16 mouse cellular contexts compared by ENCODE assay signal in genomic region chr6:52105031-52105593, GRCm38 (mm10). TPM values are rescaled to one million over a fixed set of nuclear protein-coding genes. Genes with fewer than 3 reads are reported as not detected.
A peak's percentile ranks its signal among the peaks of the same experiment; 100 is the strongest.
DNase-seq lines count a peak whose midpoint lies in the region; ATAC-seq lines count a peak whose summit lies in the region.
"Had no signal": no experiment of that assay in that cellular context is flagged by ENCODE, and none has a peak within 500 bp of the region (broad histone marks: within the 10 kb centered on the region; RNA-seq: fewer than 3 reads in every experiment).

No protein-coding gene starts in this region.

- H3K27ac ChIP-seq in forebrain, embryonic 13.5 days = no peak overlapping the region
- H3K27ac ChIP-seq in forebrain, embryonic 11.5 days (ENCODE audit: low read depth, low read length) = no peak overlapping the region
- H3K27ac ChIP-seq in midbrain, embryonic 12.5 days (replicated peaks) = no peak overlapping the region
- H3K27ac ChIP-seq in midbrain, embryonic 11.5 days (ENCODE audit: low read depth, low read length) = no peak overlapping the region
- no peak overlapping the region for H3K27ac ChIP-seq in hindbrain, embryonic 12.5 days
- H3K27ac ChIP-seq in neural tube, embryonic 13.5 days (replicated peaks) = no peak overlapping the region
- H3K27ac ChIP-seq: liver, embryonic 14.5 days had no signal

- no peak for ATAC-seq in forebrain, embryonic 13.5 days
- no peak for ATAC-seq in forebrain, embryonic 11.5 days (replicated peaks; ENCODE audit: low FRiP score)
- no peak for ATAC-seq in midbrain, embryonic 12.5 days (ENCODE audit: low FRiP score, low read depth)
- no peak for ATAC-seq in midbrain, embryonic 11.5 days (ENCODE audit: low FRiP score)
- no peak for ATAC-seq in hindbrain, embryonic 12.5 days (ENCODE audit: low FRiP score)
- no peak for ATAC-seq in neural tube, embryonic 13.5 days (ENCODE audit: low read depth)

- no peak overlapping the region for H3K9ac ChIP-seq in forebrain, embryonic 13.5 days
- no peak overlapping the region for H3K9ac ChIP-seq in forebrain, embryonic 11.5 days (ENCODE audit: low read length)
- H3K9ac ChIP-seq in midbrain, embryonic 12.5 days (replicated peaks) = no peak overlapping the region
- no peak overlapping the region for H3K9ac ChIP-seq in midbrain, embryonic 11.5 days (ENCODE audit: low read length)
- no peak overlapping the region for H3K9ac ChIP-seq in hindbrain, embryonic 12.5 days
- 0 out of 2 replicates have a peak overlapping the region, but pooled peaks have one; percentile 1 for H3K9ac ChIP-seq in neural tube, embryonic 13.5 days
- H3K9ac ChIP-seq: liver, embryonic 14.5 days had no signal

- DNase-seq in forebrain, embryonic 11.5 days (ENCODE audit: low spot score) = no peak
- DNase-seq in midbrain, embryonic 11.5 days (ENCODE audit: low spot score, missing footprints) = no peak
- DNase-seq in layer of hippocampus, adult 8-10 months (ENCODE audit: low spot score in 2 of 2) = no peak
- DNase-seq in liver = no peak
- DNase-seq: adrenal gland, adult 8-10 months; heart, postnatal 14 days; kidney, postnatal 36 days; lung, postnatal 4 days; thymus, postnatal 36 days had no signal

- H3K4me2 ChIP-seq in forebrain, embryonic 13.5 days = peak overlapping the region; percentile 13; the same call in 1 of the 2 replicates
- H3K4me2 ChIP-seq in forebrain, embryonic 11.5 days (ENCODE audit: low read depth, low read length, severe bottlenecking) = no peak overlapping the region
- H3K4me2 ChIP-seq in midbrain, embryonic 12.5 days (replicated peaks) = peak overlapping the region; percentile 15; the same call in 1 of the 2 replicates
- H3K4me2 ChIP-seq in midbrain, embryonic 11.5 days = no peak overlapping the region
- H3K4me2 ChIP-seq in hindbrain, embryonic 12.5 days (replicated peaks) = peak overlapping the region; percentile 27
- peak overlapping the region; percentile 39 for H3K4me2 ChIP-seq in neural tube, embryonic 13.5 days

- H3K36me3 ChIP-seq in forebrain, embryonic 13.5 days (ENCODE audit: poor library complexity, severe bottlenecking) = no peaks in the 10 kb centered on the region
- no peaks in the 10 kb centered on the region for H3K36me3 ChIP-seq in forebrain, embryonic 11.5 days (ENCODE audit: control insufficient read depth, insufficient read depth, low read length)
- no peaks in the 10 kb centered on the region for H3K36me3 ChIP-seq in midbrain, embryonic 12.5 days
- H3K36me3 ChIP-seq in midbrain, embryonic 11.5 days (ENCODE audit: control insufficient read depth, insufficient read depth, low read length) = no peaks in the 10 kb centered on the region
- H3K36me3 ChIP-seq in hindbrain, embryonic 12.5 days = no peaks in the 10 kb centered on the region
- no peaks in the 10 kb centered on the region for H3K36me3 ChIP-seq in neural tube, embryonic 13.5 days

- 36% methylated on average over 13 of the region's 13 CpGs for WGBS in forebrain, embryonic 13.5 days
- 29% methylated on average over 13 of the region's 13 CpGs for WGBS in forebrain, embryonic 11.5 days
- 30% methylated on average over 13 of the region's 13 CpGs for WGBS in midbrain, embryonic 12.5 days
- 32% methylated on average over 13 of the region's 13 CpGs for WGBS in midbrain, embryonic 11.5 days
- WGBS in hindbrain, embryonic 12.5 days = 16% methylated on average over 13 of the region's 13 CpGs
- WGBS in neural tube, embryonic 13.5 days = 5% methylated on average over 13 of the region's 13 CpGs

- H3K4me3 ChIP-seq in forebrain, embryonic 13.5 days = no peak overlapping the region
- H3K4me3 ChIP-seq in forebrain, embryonic 11.5 days (ENCODE audit: low read depth, low read length) = no peak overlapping the region
- no peak overlapping the region for H3K4me3 ChIP-seq in midbrain, embryonic 12.5 days
- H3K4me3 ChIP-seq in midbrain, embryonic 11.5 days (ENCODE audit: low read depth, low read length) = no peak overlapping the region
- H3K4me3 ChIP-seq in hindbrain, embryonic 12.5 days = no peak overlapping the region
- peak overlapping the region; percentile 10; the same call in 1 of the 2 replicates for H3K4me3 ChIP-seq in neural tube, embryonic 13.5 days

- H3K9me3 ChIP-seq in forebrain, embryonic 13.5 days (replicated peaks) = no peaks in the 10 kb centered on the region
- H3K9me3 ChIP-seq in forebrain, embryonic 11.5 days (ENCODE audit: control insufficient read depth, low read length) = no peaks in the 10 kb centered on the region
- H3K9me3 ChIP-seq in midbrain, embryonic 12.5 days = no peaks in the 10 kb centered on the region
- H3K9me3 ChIP-seq in midbrain, embryonic 11.5 days (ENCODE audit: control insufficient read depth, low read length) = no peaks in the 10 kb centered on the region
- no peaks in the 10 kb centered on the region for H3K9me3 ChIP-seq in hindbrain, embryonic 12.5 days (replicated peaks)
- H3K9me3 ChIP-seq in neural tube, embryonic 13.5 days = no peaks in the 10 kb centered on the region

- no peaks in the 10 kb centered on the region for H3K27me3 ChIP-seq in forebrain, embryonic 13.5 days
- H3K27me3 ChIP-seq in forebrain, embryonic 11.5 days (ENCODE audit: control insufficient read depth, insufficient read depth, low read length) = no peaks in the 10 kb centered on the region
- peaks cover 7% of the 10 kb centered on the region; the same call in 1 of the 2 replicates for H3K27me3 ChIP-seq in midbrain, embryonic 12.5 days
- no peaks in the 10 kb centered on the region for H3K27me3 ChIP-seq in midbrain, embryonic 11.5 days (ENCODE audit: control insufficient read depth, insufficient read depth, low read length)
- H3K27me3 ChIP-seq in hindbrain, embryonic 12.5 days = no peaks in the 10 kb centered on the region
- H3K27me3 ChIP-seq in neural tube, embryonic 13.5 days = no peaks in the 10 kb centered on the region

- 0 out of 2 replicates have a peak, but pooled peaks cover 3% of the 10 kb centered on the region for H3K4me1 ChIP-seq in forebrain, embryonic 13.5 days
- H3K4me1 ChIP-seq in forebrain, embryonic 11.5 days (replicated peaks; ENCODE audit: control insufficient read depth, insufficient read depth, low read length) = no peaks in the 10 kb centered on the region
- H3K4me1 ChIP-seq in midbrain, embryonic 12.5 days = 0 out of 2 replicates have a peak, but pooled peaks cover 10% of the 10 kb centered on the region
- H3K4me1 ChIP-seq in midbrain, embryonic 11.5 days (ENCODE audit: control insufficient read depth, insufficient read depth, low read length) = no peaks in the 10 kb centered on the region; the same call in 1 of the 2 replicates
- no peaks in the 10 kb centered on the region for H3K4me1 ChIP-seq in hindbrain, embryonic 12.5 days
- peaks cover 32% of the 10 kb centered on the region for H3K4me1 ChIP-seq in neural tube, embryonic 13.5 days (replicated peaks)

RNA-seq across cellular contexts. Expression of gene Hoxa1, which starts 53.0 kb away (rescaled TPM):
- polyA plus RNA-seq in forebrain, embryonic 13.5 days (2015; fragmentation: Nextera tagmentation; extraction: Ambion mirVana) = not detected in 2 replicates
- polyA plus RNA-seq in forebrain, embryonic 11.5 days (2014; fragmentation: Nextera tagmentation; extraction: Ambion mirVana) = 0.43 TPM in 1 of 2 replicates, not detected in the other
- 0.48 and 0.83 TPM in 2 replicates for polyA plus RNA-seq in midbrain, embryonic 12.5 days (2016; fragmentation: Nextera tagmentation; extraction: Ambion mirVana)
- polyA plus RNA-seq in midbrain, embryonic 11.5 days (2014; fragmentation: Nextera tagmentation; extraction: Ambion mirVana) = 0.53 and 0.63 TPM in 2 replicates
- polyA plus RNA-seq in hindbrain, embryonic 12.5 days (2016; fragmentation: Nextera tagmentation; extraction: Ambion mirVana) = 2.1 and 3.2 TPM in 2 replicates
- polyA plus RNA-seq in neural tube, embryonic 13.5 days (2015; fragmentation: Nextera tagmentation; extraction: Ambion mirVana) = 2.0 and 3.0 TPM in 2 replicates
- not detected for total RNA-seq in layer of hippocampus, adult 8-10 months (2022)
- total RNA-seq: common myeloid progenitor, adult 5-6 weeks; left cerebral cortex, postnatal 10 days had no signal

RNA-seq across cellular contexts. Expression of gene Hoxa2, which starts 59.5 kb away (rescaled TPM):
- not detected in 2 replicates for polyA plus RNA-seq in forebrain, embryonic 13.5 days (2015; fragmentation: Nextera tagmentation; extraction: Ambion mirVana)
- polyA plus RNA-seq in forebrain, embryonic 11.5 days (2014; fragmentation: Nextera tagmentation; extraction: Ambion mirVana) = not detected in 2 replicates
- 0.13 TPM in 1 of 2 replicates, not detected in the other for polyA plus RNA-seq in midbrain, embryonic 12.5 days (2016; fragmentation: Nextera tagmentation; extraction: Ambion mirVana)
- 0.14 and 0.26 TPM in 2 replicates for polyA plus RNA-seq in midbrain, embryonic 11.5 days (2014; fragmentation: Nextera tagmentation; extraction: Ambion mirVana)
- polyA plus RNA-seq in hindbrain, embryonic 12.5 days (2016; fragmentation: Nextera tagmentation; extraction: Ambion mirVana) = 52.2 and 70.1 TPM in 2 replicates
- 11.9 and 13.7 TPM in 2 replicates for polyA plus RNA-seq in neural tube, embryonic 13.5 days (2015; fragmentation: Nextera tagmentation; extraction: Ambion mirVana)
- total RNA-seq in layer of hippocampus, adult 8-10 months (2022) = not detected
- total RNA-seq: common myeloid progenitor, adult 5-6 weeks; left cerebral cortex, postnatal 10 days had no signal

Comparison
In these comparisons a context has a peak if more than half of its experiments do, and no peak if none do; other contexts are left out.
1. H3K4me2 ChIP-seq: peak in forebrain, embryonic 13.5 days (single experiment), midbrain, embryonic 12.5 days (single experiment), hindbrain, embryonic 12.5 days (single experiment) and neural tube, embryonic 13.5 days (single experiment); none in forebrain, embryonic 11.5 days (single experiment) and midbrain, embryonic 11.5 days (single experiment).
2. RNA of gene Hoxa2, which starts 59.5 kb away (polyA plus RNA-seq): 52.2 to 70.1 TPM in hindbrain, embryonic 12.5 days and 11.9 to 13.7 TPM in neural tube, embryonic 13.5 days; 0.14 to 0.26 TPM in midbrain, embryonic 11.5 days, 0.13 TPM in midbrain, embryonic 12.5 days, not detected in forebrain, embryonic 11.5 days and not detected in forebrain, embryonic 13.5 days; every median in the first group is over 10 times any median in the second.